Comparison of ENCODE assay signal across 31 mouse cellular contexts in the genomic region with DNA sequence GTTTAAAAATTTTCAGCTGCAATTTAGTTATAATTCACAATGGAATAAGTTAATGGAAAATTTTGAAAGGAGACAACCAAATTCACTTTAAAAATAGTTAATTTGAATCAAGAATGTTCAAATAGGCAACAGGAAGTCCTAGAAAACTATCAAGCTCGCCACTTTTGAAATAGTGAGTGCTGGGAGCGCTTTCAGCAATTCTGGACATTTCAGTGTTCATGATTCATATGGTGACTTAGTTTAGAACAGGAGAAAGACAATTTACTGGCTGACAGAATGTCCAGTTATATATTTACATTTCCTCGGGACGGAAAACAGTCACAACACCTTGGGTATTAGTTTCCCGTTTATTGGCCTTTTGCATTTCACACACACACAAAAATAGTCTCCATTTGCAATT.
"Had no signal": no experiment of that assay in that cellular context is flagged by ENCODE, and none has a peak within 500 bp of the region (broad histone marks: within the 10 kb centered on the region; RNA-seq: fewer than 3 reads in every experiment).

No protein-coding gene starts in this region.

- DNase-seq: left cerebral cortex, postnatal 4 days; liver; liver, embryonic 13.5 days; liver, postnatal 0 days; lung, adult 18-20 months; lung, adult 2 months; lung, postnatal 10 days; lung, postnatal 36 days; lung, postnatal 4 days; midbrain, embryonic 14.5 days had no signal

- H3K36me3 ChIP-seq: limb, embryonic 10.5 days; limb, embryonic 12.5 days; limb, embryonic 13.5 days; limb, embryonic 15.5 days; liver, embryonic 12.5 days; liver, embryonic 13.5 days; liver, embryonic 15.5 days; lung, embryonic 15.5 days; midbrain, embryonic 10.5 days; midbrain, embryonic 12.5 days; midbrain, embryonic 13.5 days; midbrain, embryonic 15.5 days; neural tube, embryonic 12.5 days had no signal

- H3K27me3 ChIP-seq: limb, embryonic 12.5 days; limb, embryonic 13.5 days; limb, embryonic 15.5 days; liver, embryonic 12.5 days; liver, embryonic 13.5 days; liver, embryonic 15.5 days; lung, embryonic 15.5 days; megakaryocyte, embryonic 14.5 days; midbrain, embryonic 12.5 days; midbrain, embryonic 13.5 days; midbrain, embryonic 15.5 days; neural tube, embryonic 12.5 days had no signal

- H3K4me2 ChIP-seq: limb, embryonic 12.5 days; limb, embryonic 13.5 days; limb, embryonic 15.5 days; liver, embryonic 11.5 days; liver, embryonic 12.5 days; liver, embryonic 13.5 days; liver, embryonic 15.5 days; lung, embryonic 15.5 days; midbrain, embryonic 11.5 days; midbrain, embryonic 12.5 days; midbrain, embryonic 13.5 days; midbrain, embryonic 15.5 days; neural tube, embryonic 12.5 days had no signal

- H3K9me3 ChIP-seq: limb, embryonic 10.5 days; limb, embryonic 12.5 days; limb, embryonic 13.5 days; limb, embryonic 15.5 days; liver, embryonic 12.5 days; liver, embryonic 13.5 days; liver, embryonic 15.5 days; lung, embryonic 15.5 days; midbrain, embryonic 10.5 days; midbrain, embryonic 12.5 days; midbrain, embryonic 13.5 days; midbrain, embryonic 15.5 days; neural tube, embryonic 12.5 days had no signal

- ATAC-seq: liver, embryonic 12.5 days; liver, postnatal 0 days; lung, postnatal 0 days; midbrain, embryonic 13.5 days; midbrain, embryonic 15.5 days; midbrain, embryonic 16.5 days had no signal

- H3K4me1 ChIP-seq: limb, embryonic 13.5 days; limb, embryonic 15.5 days; liver, embryonic 12.5 days; liver, embryonic 13.5 days; liver, embryonic 15.5 days; lung, embryonic 15.5 days; megakaryocyte, embryonic 14.5 days; midbrain, embryonic 10.5 days; midbrain, embryonic 12.5 days; midbrain, embryonic 13.5 days; midbrain, embryonic 15.5 days; neural tube, embryonic 12.5 days had no signal

- H3K27ac ChIP-seq: left cerebral cortex, adult 2 months; limb, embryonic 10.5 days; limb, embryonic 12.5 days; limb, embryonic 13.5 days; limb, embryonic 15.5 days; liver, embryonic 12.5 days; liver, embryonic 13.5 days; liver, embryonic 14.5 days; liver, embryonic 15.5 days; lung, embryonic 15.5 days; macrophage; midbrain, embryonic 10.5 days; midbrain, embryonic 12.5 days; midbrain, embryonic 13.5 days; midbrain, embryonic 15.5 days; neural tube, embryonic 12.5 days had no signal

- H3K4me3 ChIP-seq: left cerebral cortex, adult 2 months; limb, embryonic 10.5 days; limb, embryonic 12.5 days; limb, embryonic 13.5 days; limb, embryonic 15.5 days; liver, embryonic 12.5 days; liver, embryonic 13.5 days; liver, embryonic 15.5 days; lung, embryonic 15.5 days; megakaryocyte, embryonic 14.5 days; midbrain, embryonic 10.5 days; midbrain, embryonic 12.5 days; midbrain, embryonic 13.5 days; midbrain, embryonic 15.5 days; myocyte; neural tube, embryonic 12.5 days had no signal

- H3K9ac ChIP-seq: limb, embryonic 12.5 days; limb, embryonic 13.5 days; limb, embryonic 15.5 days; liver, embryonic 12.5 days; liver, embryonic 13.5 days; liver, embryonic 14.5 days; liver, embryonic 15.5 days; liver, postnatal 0 days; lung, embryonic 15.5 days; midbrain, embryonic 12.5 days; midbrain, embryonic 13.5 days; midbrain, embryonic 15.5 days; neural tube, embryonic 12.5 days had no signal
